Mouse (Mus musculus) left cerebral cortex, adult 2 months (tissue): ENCODE measurements at regions not wholly inside any gene's neighbourhood (a gene's known extent, or its start where the extent isn't known, plus 50 kb on each side); places are given as distances from the start of the nearest gene placed in this dataset.

Source experiments
- DNase-seq, 2 experiments: peaks; one replicate each; pipeline ENCODE4 v3.0.0; 2021 to 2022; ENCODE audit warnings: low spot score in 2 of 2, mixed read lengths in 1 of 2; ENCODE audit errors: extremely low spot score in 1 of 2
- H3K27ac ChIP-seq: fragments of 200-600 bp; 2 replicates; pipeline ENCODE4 v1.8.1; 2022
- H3K4me3 ChIP-seq: fragments of 200-600 bp; 2 replicates; pipeline ENCODE4 v1.8.1; 2022
- CTCF ChIP-seq: fragments of 200-600 bp; IDR thresholded peaks from 2 replicates; pipeline ENCODE4 v1.8.1; 2022; ENCODE audit warnings: antibody characterized with exemption, mild to moderate bottlenecking, moderate library complexity
- intact Hi-C: fragments of 180-260 bp; cut with DNase I; formaldehyde crosslinking; loops from one replicate; pipeline ENCODE4 v1.15.1; 2025

DNA sequence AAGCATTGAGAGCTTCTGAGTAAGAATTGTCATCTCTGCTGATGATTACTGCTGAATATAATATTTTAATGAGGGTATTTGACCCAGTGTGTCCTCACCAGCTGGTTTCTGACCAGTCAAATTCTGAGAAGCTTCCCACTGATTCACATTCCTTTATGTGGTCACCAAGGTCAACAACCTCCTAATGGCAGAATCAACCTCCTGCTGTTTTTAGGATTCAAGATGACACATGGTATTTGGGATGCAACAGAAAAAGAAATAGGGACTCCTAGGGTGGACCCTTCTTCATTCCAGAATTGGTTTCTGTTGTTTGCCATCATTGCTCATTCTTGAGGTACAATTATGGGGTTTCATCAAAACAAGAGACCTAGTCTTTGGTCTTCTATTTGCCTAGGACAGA lies 629.6 kb downstream of the Ccdc50 start:
- Histone ChIP-seq H3K4me3 (no peak overlapping the region), H3K27ac (no peak overlapping the region)
- intact Hi-C loops = no loop called here
- no peak for DNase-seq
- TF ChIP-seq CTCF = no peak

DNA sequence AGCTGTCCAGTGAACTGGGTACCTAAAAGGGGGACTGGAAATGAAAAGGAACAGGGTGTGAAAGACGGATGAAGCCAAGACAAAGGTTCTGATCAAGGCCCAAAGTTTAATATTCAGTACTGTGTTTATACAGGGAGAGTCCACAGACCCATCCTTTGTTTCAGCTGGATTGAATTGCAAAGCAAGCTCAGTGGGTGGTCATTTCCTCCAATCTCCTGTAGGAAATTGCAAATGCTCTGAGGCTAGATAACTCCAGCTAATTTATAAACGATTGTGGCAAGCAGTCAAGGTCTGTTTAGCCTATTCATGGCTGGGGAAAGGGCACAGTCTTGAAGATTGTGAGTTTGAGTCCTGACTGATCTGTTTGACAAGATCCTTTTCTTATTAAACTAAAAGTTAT lies 650.3 kb downstream of the Ccdc50 start:
- DNase-seq = no peak
- Histone ChIP-seq H3K4me3 (no peak overlapping the region), H3K27ac (no peak overlapping the region)
- TF ChIP-seq CTCF = no peak
- intact Hi-C loops = no loop called here

DNA sequence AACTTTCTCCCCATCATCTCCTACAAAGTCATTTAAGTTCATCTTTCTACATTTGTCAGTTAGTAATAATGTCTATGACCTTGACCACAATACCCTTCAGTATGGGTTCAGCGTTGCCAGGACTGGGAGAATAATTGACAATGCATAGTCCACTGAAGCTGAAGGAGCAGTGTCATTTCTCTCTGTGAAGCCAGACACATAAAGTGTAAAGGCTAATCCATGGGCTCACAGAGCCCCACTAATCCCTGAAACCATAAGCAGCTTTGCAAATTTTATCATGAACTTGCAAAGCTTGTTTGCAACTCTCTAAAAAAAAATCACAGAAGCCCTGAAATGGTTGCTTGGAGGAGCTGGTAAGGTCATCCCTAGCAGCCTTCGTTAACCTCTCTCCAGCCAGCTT lies 654.4 kb downstream of the Ccdc50 start:
- intact Hi-C loops = no loop called here
- TF ChIP-seq CTCF = no peak
- DNase-seq = no peak
- Histone ChIP-seq H3K4me3 (no peak overlapping the region), H3K27ac (no peak overlapping the region)

GRCm38 (mm10) chr16:28064785-28065301 lies 676.2 kb downstream of the Ccdc50 start:
- no peak for TF ChIP-seq CTCF
- no peak for DNase-seq
- no peak overlapping the region for H3K4me3 ChIP-seq
- intact Hi-C loops = no loop called here
- H3K27ac ChIP-seq = no peak overlapping the region

GRCm38 (mm10) chr16:28082891-28083649 lies 669.8 kb downstream of the Fgf12 start:
- Histone ChIP-seq H3K4me3 (no peak overlapping the region), H3K27ac (no peak overlapping the region)
- TF ChIP-seq CTCF = no peak
- intact Hi-C loops = no loop called here
- DNase-seq = no peak

DNA sequence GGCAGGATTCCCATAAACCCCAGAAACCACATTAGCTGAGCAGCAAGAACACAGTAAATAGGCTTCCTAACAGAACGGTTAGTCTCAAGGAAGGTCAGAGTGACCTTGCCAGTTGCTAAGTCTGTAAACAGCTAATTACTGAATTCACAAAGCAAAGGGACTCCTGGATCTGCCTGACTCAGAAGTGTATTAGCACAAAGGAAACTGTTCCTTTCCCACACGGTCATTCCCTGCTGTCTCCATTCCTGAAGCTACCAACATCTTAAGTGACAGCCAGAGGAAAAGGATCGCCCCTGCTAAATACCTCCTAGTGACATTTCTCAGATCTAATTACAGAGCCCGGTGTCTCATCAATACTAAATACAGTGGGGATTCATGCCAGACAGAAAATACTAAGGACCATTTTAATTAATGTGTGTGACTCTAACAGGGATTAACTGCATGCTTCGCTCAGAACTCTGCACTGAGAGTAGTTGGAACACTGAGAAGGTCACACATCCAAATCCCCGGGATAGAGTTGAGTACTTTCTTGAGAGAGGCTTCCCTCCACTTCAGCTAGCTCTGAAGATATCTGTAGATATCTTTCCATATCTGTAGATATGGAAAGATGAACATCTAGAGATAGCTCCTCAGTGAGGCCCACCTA lies 663.3 kb downstream of the Fgf12 start:
- Histone ChIP-seq H3K4me3 (no peak overlapping the region), H3K27ac (peak overlapping the region; percentile 4; the same call in 1 of the 2 replicates)
- no peak for DNase-seq
- no peak for TF ChIP-seq CTCF
- intact Hi-C loops = no loop called here

DNA sequence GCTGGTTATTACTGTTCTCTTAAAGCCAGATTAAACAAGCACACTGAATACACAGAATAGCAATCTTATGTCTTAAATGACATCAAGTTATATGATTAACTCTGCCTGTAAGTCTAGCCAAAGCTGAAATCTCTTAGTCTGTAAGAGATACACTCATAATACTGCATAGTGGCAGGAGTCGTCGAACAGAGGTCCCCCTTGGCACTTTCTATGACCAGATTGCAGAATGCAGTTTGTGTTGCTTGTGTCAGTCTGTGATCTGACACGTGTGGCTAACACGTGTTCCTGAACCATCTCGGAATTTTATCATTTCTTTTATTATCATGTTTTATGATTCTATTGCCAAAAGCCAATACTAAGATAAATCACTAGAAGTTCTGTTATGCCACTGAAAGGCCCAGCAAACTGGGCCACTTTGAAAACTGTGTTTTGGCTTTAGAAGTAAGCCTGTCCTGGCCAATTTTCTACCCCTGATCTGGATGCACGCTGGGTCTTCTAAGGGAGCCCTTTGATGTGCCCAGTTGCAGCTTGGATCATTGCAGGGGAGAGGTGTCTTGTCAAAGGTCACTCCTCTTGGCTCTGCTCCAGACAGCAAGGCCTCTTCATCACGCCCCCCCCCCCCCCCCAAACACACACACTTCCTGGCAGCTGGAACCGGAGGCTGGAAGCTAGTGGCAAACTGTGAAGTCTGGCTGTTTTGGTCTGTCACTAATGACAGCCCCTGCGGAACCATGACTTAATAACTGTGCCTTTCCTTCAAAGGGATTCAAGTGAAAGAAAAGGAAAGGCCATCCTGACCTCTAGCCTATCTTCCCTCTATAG lies 648.4 kb downstream of the Fgf12 start:
- Histone ChIP-seq H3K27ac (no peak overlapping the region), H3K4me3 (no peak overlapping the region)
- no peak for TF ChIP-seq CTCF
- intact Hi-C loops = no loop called here
- no peak for DNase-seq

- H3K4me3 ChIP-seq = no peak overlapping the region
- no peak overlapping the region for H3K27ac ChIP-seq
- no peak for TF ChIP-seq CTCF
- intact Hi-C loops = no loop called here
- no peak for DNase-seq
Observed at GRCm38 (mm10) chr16:28105085-28105484, 647.8 kb downstream of the Fgf12 start.

DNA sequence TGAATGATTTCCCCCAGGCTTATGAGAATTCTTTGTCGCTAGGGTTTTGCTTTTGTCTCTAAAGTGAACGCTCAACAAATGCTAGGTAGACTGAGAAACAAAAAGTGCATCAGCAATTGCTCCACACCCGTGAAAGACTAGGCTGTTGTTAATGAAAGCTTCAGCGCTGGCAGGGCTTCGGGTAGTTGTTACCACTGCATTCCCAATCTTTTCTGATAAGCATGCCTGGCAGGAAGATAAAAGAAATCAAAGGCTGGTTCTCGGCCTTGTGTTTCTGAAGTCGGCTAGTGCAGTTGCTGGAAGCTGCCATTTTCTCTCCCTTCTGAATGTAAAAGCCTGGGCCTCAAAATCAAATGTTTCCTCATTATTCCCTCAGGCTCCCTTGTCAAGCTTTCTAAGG lies 647.0 kb downstream of the Fgf12 start:
- no peak for TF ChIP-seq CTCF
- H3K27ac ChIP-seq = no peak overlapping the region
- no peak overlapping the region for H3K4me3 ChIP-seq
- intact Hi-C loops = no loop called here
- DNase-seq = no peak

DNA sequence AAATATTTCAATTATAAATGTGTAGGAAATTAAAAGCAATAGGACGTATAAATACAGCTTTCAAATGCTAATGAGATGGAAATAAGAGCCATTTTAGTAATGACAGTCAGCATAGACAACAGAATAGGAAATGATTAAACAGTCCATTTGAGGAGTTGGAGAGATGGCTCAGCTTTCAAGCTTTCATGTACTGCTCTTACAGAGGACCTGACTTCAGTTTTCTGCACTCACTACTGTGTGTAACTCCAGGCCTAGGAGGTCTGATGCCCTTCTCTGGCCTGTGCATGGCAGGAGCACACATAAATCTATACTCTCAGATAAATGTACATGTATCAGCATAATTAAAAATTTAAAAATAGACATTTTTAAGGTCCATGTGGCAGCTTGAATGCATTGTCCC lies 643.1 kb downstream of the Fgf12 start:
- intact Hi-C loops = no loop called here
- Histone ChIP-seq H3K4me3 (no peak overlapping the region), H3K27ac (no peak overlapping the region)
- DNase-seq = no peak
- no peak for TF ChIP-seq CTCF
